Mouse (Mus musculus) layer of hippocampus, postnatal 10 days (tissue): ENCODE measurements around the gene Lnx1. TPM values are rescaled to one million over a fixed set of nuclear protein-coding genes. Genes with fewer than 3 reads are reported as not detected.
A peak's percentile ranks its signal among the peaks of the same experiment; 100 is the strongest.

ENCODE experiments used
- DNase-seq, 2 experiments: peaks; one replicate each; pipeline ENCODE4 v3.0.0; 2021; ENCODE audit warnings: low spot score in 2 of 2
- total RNA-seq, 2 experiments: library from RNA; stranded (reverse); gene quantifications; 2 replicates each; pipeline ENCODE4 v1.2.3; 2021

Lnx1 gene
- total RNA-seq, 2 experiments from 2014 or later: 19.3 to 22.3 TPM

DNA sequence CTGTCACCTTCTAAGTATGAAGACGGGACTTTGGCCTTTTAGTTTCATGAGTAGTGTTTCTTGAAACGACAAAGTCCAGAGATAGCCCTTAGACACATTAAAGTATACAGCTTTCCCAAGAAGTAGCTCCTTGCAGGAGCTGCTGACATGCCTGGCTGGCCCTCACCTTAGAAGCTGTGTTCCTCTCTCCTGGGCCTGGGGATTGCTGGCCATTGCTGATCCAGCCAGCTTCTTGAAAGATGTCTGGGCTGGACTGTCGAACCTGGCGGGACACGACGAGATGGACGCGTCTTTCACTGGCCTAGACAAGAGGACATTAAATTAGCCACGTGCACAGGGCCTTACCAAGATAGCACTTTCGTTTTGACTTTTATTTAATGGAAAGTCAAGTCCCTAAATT is 92.2 kb downstream of the Lnx1 start:
- DNase-seq: no peak

DNA sequence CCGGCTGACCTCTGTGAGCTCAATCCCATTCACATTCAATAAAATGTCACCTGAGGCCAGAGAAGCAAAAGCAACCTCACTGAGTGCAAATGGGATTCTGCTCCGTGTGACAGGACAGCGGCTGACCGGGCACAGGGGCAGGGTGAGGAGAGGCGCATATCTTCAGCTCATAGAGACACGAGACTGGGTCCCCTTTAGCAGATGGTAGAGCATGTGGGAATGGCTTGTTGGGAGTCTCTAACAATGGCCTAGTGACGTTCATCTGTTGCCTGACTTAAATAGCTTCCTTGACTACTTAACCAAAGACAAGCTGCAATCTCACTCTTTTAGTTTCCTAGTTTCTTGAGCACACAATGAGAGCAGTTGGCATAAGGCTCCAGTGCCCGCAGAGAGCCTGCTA is 96.5 kb downstream of the Lnx1 start:
- DNase-seq: no peak

DNA sequence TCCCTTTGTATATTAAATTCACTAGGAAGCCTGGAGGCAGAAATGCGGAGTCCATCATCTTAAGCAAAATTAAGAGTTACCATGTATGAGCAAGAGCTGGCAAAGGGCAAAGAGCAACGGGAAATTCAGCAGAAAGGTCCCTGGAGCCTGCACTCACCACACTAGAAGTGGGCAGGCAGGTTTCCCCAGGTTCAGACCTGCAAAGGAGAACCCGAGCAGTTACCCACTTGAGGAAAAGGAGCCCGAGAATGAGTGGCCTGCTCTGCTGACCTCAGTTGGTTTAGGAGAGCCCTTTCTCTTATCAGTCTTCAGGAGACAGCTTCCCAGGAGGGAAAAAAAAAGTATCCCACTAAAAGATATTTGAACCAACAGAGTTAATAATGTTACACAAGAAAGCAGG is 99.4 kb downstream of the Lnx1 start:
- DNase-seq: peak in 1 of 2 experiments; percentile 5

DNA sequence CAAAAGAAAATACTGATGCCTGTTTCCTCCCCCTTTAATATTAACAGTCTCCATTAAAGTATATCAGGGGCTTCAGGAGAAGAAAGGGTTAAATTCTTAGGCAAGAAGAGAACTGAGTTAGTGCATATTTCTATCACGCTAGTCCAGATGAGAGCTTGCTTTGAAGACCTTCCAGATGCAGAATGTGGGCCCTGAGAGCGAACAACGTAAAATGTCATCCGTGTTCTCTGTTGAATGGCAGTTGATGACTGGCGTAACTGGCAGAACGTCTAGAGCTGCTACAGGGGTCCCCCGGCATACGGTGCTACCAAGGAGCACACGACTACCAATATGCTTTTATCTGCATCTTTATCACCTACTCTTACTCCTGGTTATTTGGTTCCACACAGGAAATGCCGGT is 100.3 kb downstream of the Lnx1 start:
- DNase-seq: peak in 1 of 2 experiments; percentile 3

DNA sequence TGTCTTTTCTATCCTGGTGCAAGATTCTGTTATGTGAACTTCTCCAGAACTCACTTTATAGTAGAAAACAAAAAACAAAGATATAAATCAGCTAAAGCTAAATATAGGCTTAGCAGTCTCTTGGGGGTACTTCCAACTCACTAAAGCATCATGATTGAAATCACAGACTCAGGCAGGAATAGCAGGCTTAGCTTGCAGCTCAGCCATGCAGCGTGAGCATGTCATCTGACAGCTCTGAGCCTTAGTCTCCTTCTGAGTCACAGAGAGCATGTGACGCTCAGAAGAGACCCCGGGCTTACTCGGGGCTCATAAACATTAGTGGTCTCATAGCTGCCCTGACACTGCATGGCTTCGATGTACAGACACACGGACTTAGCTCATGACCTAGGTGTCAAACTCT is 100.7 kb downstream of the Lnx1 start:
- DNase-seq: peak in 1 of 2 experiments; percentile 9

DNA sequence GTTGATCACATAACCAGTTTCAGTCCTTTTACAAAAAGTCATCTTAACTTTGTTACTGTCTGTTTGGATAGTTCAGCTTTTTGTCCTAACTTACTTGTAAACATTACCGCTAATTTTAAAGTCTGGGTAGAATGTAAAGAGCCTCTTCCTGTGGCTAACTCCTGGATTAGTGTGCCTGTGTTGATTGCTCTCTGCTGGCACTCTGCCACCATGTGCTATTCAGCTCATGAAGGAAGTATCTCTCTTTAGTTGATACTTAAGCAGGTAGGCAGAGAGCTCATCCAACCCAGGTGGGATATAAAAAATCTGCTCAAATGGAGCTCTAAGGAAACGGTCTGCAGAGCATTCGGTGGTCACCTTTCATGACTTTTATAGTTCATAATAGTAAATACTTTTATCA is 101.5 kb downstream of the Lnx1 start:
- no peak for DNase-seq

DNA sequence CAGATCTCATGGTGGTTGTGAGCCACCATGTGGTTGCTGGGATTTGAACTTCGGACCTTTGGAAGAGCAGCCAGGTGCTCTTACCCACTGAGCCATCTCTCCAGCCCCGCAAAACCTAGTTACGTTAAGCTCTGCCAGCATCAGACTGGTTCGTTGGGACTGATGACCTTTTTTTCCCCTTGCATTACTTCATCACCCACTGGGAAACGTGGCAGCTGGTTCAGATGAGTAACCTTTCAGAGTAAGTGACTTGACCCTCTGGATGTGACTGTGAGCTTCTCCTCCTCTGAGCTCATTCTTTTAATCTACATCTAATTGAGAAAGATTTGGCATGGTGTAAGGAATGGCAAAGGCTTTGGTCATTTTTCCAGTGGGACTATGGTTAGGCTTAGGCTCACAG is 102.7 kb downstream of the Lnx1 start:
- no peak for DNase-seq

DNA sequence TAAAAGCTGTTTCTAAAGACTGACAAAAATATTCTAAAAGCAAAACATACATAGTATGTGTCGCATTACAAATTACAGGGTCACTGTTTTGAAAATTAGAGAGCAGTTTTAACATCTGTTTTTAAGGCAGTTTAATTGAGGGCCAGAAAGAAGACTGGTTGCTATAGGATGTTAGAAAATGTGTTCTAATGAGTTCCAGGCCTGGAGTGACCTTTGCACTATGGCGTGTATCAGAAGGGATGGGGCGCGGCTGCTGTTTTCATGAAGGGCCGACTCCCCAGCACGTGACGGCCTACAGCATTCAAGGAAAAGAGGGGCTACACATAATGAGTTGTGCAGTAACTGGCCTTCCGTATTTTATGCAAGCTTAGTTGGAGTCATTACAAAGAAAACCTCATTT is 109.6 kb downstream of the Lnx1 start:
- no peak for DNase-seq

DNA sequence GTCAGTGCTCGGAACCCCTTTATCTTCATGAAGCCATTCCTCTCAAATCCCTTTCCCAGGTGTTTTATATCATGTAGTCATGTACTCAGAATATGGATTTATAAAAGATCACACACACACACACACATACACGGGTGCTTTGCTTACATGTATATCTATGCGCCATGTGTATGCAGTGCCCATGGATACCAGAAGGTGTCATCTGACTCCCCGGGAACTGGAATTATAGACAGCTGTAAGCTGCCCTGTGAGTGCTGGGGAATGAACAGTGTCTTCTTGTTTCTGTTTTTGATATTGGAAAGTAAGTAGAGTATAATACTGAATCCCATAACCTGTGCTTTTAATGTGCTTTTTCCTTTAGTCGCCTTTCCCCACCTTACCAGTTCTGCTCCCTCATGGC is 111.3 kb downstream of the Lnx1 start:
- no peak for DNase-seq

DNA sequence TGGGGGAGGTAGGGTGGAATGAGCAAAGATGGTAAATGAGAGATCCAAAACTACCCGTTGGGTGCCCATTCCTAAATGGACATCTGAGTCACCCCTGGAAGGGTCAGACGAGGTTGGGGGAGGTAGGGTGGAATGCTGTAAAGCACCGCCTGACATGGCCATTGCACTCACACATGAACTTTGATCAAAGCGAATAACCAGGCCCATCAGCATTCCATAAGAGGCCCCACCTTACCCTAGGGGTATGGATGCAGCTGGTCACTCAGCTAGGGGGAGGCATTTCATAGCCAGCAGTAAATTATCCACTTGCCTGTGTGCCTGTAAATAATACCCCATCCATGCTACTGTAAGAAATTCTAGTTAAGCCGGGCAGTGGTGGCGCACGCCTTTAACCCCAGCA is 113.6 kb downstream of the Lnx1 start:
- DNase-seq: no peak

DNA sequence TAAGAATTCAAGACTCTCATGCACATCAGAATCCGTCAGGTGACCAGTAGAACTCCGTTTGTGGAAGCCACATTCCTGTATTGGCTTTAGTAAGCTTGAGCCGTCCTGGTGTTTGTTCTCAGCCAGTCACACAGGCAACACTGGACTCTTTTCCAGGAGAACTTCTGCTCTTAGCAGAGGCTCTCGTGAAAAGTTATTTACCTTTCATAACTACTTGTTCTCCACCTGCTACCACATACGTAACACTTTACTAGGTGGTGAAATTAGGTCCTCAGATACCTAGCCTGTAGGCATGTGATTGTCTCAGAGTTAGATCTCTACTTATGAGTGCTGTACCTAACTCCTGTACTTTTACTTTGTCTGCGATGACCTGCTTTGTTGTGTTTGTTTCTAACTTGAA is 130.9 kb downstream of the Lnx1 start:
- no peak for DNase-seq

DNA sequence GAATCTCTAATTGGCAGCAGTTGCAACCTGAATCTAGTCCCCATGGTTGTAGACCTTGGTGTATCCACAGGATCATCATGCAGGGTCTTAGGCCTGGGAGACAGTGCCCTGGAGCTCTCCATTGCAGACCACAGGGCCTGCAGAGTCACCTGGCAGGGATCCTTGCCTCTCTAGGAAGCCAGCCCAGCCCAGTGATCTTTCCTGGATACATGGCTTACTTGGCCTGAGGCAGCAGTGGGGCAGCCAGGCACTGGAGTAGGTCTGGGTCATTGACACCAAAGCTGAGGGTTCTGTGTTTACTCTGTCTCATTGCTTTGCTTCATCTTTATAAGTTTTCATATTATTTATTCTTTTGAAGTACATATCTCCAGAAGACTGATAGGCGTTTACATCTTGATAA is 141.6 kb downstream of the Lnx1 start:
- no peak for DNase-seq

DNA sequence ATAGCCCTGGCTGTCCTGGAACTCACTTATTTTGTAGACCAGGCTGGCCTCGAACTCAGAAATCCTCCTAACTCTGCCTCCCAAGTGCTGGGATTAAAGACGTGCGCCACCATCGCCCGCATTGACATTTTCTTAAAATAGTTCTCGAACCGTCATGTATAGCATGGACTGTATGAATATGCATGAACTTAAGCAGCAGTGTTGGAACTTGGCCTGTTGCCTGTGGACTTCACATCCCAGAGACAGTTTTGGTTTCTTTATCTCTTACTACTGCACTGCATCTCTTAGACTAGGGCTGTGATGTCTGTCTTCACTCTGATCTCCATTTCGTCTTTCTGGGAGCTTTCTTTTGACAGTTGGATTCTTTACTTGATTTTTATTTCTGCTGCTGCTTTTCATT is 153.1 kb downstream of the Lnx1 start:
- DNase-seq: no peak

DNA sequence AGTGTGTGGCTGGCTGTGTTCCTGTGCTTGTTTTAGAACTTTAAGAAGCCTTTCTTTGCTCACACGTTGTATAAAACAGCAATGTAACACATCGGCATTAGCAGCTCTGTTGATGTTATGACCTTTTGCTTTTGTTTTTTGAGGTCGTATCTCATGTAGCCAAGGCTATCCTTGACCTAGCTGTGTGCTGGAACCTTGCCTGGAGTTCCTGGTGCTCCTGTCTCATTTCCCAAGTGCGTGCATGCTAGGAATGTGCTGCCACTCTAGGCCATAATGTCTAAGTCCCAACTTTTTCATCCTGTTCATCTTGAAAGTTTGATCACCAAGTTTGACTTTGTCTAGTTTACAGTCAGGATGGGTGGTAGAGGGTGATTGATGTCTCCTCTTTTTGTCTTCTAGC is 157.1 kb downstream of the Lnx1 start:
- no peak for DNase-seq

Other genes starting within 250 kb of the Lnx1 start
- gene Scfd2, start 171.2 kb downstream of the Lnx1 start, total RNA-seq: 10 to 100 TPM; 27.9 to 29.8 TPM
- gene Fip1l1, start 167.5 kb downstream of the Lnx1 start, total RNA-seq: 10 to 100 TPM; 64.8 to 65.5 TPM